Mouse (Mus musculus) heart, embryonic 12.5 days (tissue): ENCODE data around the gene Zfp36. TPM values are rescaled to one million over a fixed set of nuclear protein-coding genes. Genes with fewer than 3 reads are reported as not detected.

ENCODE experiments used
- ATAC-seq: fragments of 200-750 bp; cut with Nextera tagmentation; 2 replicates; pipeline ENCODE4 v1.8.0; 2017; ENCODE audit warnings: moderate TSS enrichment, moderate library complexity; ENCODE audit not compliant: insufficient number of reproducible peaks, low FRiP score
- H3K27ac ChIP-seq: fragments of 300-500 bp; sonication (generic); 2 replicates; pipeline ENCODE4 v1.5.1; 2016; ENCODE audit warnings: mild to moderate bottlenecking, moderate library complexity; ENCODE audit not compliant: poor library complexity, severe bottlenecking
- H3K27me3 ChIP-seq: fragments of 300-500 bp; sonication (generic); replicated peaks from 2 replicates; pipeline ENCODE4 v1.6.1; 2016; ENCODE audit warnings: mild to moderate bottlenecking, moderate library complexity
- H3K36me3 ChIP-seq: fragments of 300-500 bp; sonication (generic); 2 replicates; pipeline ENCODE4 v1.6.1; 2016; ENCODE audit warnings: mild to moderate bottlenecking, moderate library complexity
- H3K4me1 ChIP-seq: fragments of 300-500 bp; sonication (generic); replicated peaks from 2 replicates; pipeline ENCODE4 v1.6.1; 2016; ENCODE audit warnings: mild to moderate bottlenecking
- H3K4me2 ChIP-seq: fragments of 300-500 bp; sonication (generic); 2 replicates; pipeline ENCODE4 v1.6.1; 2016; ENCODE audit warnings: mild to moderate bottlenecking, moderate library complexity
- H3K4me3 ChIP-seq: fragments of 300-500 bp; sonication (generic); 2 replicates; pipeline ENCODE4 v1.5.1; 2016; ENCODE audit warnings: mild to moderate bottlenecking
- H3K9ac ChIP-seq: fragments of 300-500 bp; sonication (generic); 2 replicates; pipeline ENCODE4 v1.6.1; 2016; ENCODE audit warnings: mild to moderate bottlenecking, moderate library complexity
- H3K9me3 ChIP-seq: fragments of 300-500 bp; sonication (generic); replicated peaks from 2 replicates; pipeline ENCODE4 v1.6.1; 2016; ENCODE audit warnings: mild to moderate bottlenecking, moderate library complexity
- WGBS: fragments of 180-500 bp; shearing (Covaris S2); methylation state at CpG from one replicate; pipeline ENCODE4 v1.1.7; 2016; 5-methylcytosine and 5-hydroxymethylcytosine counted together
- polyA plus RNA-seq: library from polyadenylated mRNA; unstranded; fragments of >200 nt; fragmentation: Nextera tagmentation; extraction: Ambion mirVana; gene quantifications from 2 replicates; pipeline ENCODE4 v1.2.1, GENCODE M21; 2016

Gene Zfp36
- polyA plus RNA-seq, 1 experiment from 2014 or later: 15.9 TPM

DNA sequence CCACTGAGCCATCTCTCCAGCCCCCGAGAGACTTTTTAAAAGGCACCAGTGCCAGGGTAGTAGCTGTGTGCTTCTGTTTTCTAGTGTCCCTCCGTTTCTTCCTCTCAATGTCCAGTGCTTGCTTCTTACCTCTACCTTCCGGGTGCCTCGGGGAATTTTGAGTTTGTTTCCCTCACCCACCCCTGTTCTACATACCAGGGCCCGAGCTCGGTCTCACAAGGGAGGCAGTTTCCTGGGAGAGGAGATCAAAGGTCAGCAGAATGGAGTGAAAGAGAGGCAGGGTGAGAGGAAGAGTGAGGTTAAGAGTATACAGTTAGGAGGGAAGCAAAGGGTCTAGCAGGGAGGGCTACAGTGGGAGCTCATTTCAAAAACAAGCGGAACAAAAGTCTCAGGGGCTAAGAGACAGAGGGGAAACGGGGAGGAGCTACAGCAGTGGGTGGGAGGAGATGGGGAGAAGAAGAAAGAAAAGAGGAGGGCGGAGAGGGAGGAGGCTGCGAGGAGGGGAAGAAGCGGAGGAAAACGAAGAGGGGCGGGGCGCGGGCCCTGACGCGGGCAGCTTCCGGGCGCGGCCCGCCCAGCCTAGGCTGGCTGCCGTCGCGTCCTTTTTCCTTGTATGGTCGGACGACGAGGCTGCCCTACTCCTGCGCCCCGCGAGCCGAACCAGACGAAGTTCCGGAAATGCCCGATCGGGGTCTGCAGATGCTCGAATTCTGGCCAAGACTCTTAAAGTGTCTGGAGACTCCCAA, 4.7 kb downstream of the Zfp36 start:
- Histone ChIP-seq H3K36me3 (peaks cover 6% of the 10 kb centered on the region), H3K27me3 (no peaks in the 10 kb centered on the region), H3K4me1 (peaks cover 49% of the 10 kb centered on the region), H3K4me2 (peak overlapping the region; percentile 81), H3K27ac (peak overlapping the region; percentile 100), H3K9ac (peak overlapping the region; percentile 87), H3K4me3 (peak overlapping the region; percentile 48), H3K9me3 (no peaks in the 10 kb centered on the region)
- 1% methylated on average over 35 of the region's 36 CpGs for WGBS
- peak; percentile 66 for ATAC-seq

DNA sequence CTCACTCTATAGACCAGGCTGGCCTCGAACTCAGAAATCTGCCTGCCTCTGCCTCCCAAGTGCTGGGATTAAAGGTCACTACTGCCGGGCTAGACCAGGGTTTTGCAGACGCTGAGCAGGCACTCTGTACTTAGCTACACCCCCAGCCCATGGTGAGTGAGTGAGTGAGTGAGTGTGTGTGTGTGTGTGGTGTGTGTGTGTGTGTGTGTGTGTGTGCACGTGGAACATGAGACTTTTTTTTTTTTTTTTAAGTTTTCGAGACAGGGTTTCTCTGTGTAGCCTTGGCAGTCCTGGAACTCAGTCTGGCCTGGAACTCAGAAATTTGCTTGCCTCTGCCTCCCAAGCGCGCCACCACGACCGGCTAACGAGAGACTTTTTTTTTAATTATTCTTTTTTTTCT, 5.4 kb downstream of the Zfp36 start:
- Histone ChIP-seq H3K4me2 (peak overlapping the region; percentile 81), H3K27me3 (no peaks in the 10 kb centered on the region), H3K9me3 (no peaks in the 10 kb centered on the region), H3K36me3 (peaks cover 13% of the 10 kb centered on the region), H3K27ac (peak overlapping the region; percentile 100), H3K4me1 (peaks cover 53% of the 10 kb centered on the region), H3K9ac (0 out of 2 replicates have a peak overlapping the region, but pooled peaks have one; percentile 87), H3K4me3 (peak overlapping the region; percentile 48; the same call in 1 of the 2 replicates)
- WGBS: 77% methylated on average over 10 of the region's 10 CpGs
- no peak for ATAC-seq

DNA sequence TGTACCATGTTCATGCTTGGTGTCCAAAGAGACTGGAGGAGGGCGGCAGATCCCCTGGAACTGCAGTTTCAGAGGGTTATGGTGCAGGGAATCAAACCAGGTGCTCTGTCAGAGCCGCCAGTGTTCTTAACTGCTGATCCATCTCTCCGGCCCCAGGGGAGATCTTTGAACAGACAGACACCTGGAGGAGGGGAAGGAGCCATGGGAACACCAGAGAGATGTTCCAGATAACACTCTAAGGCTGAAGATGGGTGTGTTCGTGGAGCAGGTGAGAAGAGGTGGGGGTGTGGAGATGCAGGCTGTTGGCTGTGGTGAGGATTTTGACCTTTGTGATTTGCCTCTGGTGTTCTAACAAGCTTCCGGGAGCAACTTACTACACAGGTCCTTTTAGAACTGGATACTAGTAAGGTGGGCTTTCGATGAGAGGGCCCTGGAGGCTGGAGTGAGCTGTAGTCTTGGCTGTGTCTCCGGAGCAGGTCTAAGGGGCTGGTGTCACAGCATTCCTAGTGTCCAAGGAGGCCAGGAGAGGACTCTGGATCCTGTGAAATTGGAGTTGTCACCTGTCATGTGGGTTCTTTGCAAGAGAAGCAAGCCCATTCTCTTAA, 6.1 kb downstream of the Zfp36 start:
- Histone ChIP-seq H3K27ac (no peak overlapping the region; the same call in 1 of the 2 replicates), H3K4me2 (no peak overlapping the region), H3K4me3 (no peak overlapping the region), H3K9ac (no peak overlapping the region), H3K36me3 (peaks cover 20% of the 10 kb centered on the region), H3K4me1 (peaks cover 55% of the 10 kb centered on the region), H3K27me3 (no peaks in the 10 kb centered on the region), H3K9me3 (no peaks in the 10 kb centered on the region)
- no peak for ATAC-seq
- 83% methylated on average over 7 of the region's 7 CpGs for WGBS

DNA sequence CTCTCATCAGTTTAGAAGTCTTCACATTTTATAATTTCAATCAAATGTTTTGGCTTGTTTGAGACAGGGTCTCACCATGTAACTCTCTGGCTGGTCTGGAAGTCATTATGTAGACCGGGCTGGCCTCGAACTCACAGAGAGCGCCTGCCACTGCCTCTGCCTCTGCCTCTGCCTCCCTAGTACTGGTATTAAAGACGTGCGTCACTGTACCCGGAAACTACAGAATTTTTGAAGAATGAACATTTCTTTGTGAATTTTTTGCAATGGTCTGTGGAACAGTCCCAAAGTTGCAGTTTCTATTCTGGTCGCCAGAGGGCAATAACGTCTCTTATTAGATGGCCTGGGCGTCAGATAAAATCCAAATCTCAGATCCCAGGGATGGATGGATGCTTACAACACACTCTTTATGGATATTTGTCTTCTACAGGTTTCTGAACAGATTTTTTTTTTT, 6.9 kb downstream of the Zfp36 start:
- Histone ChIP-seq H3K9me3 (no peaks in the 10 kb centered on the region), H3K4me1 (peaks cover 57% of the 10 kb centered on the region), H3K9ac (peak overlapping the region; percentile 66), H3K4me2 (peak overlapping the region; percentile 62), H3K4me3 (peak overlapping the region; percentile 81), H3K27ac (peak overlapping the region; percentile 91), H3K27me3 (no peaks in the 10 kb centered on the region), H3K36me3 (peaks cover 28% of the 10 kb centered on the region)
- under 1% methylated on average over 9 of the region's 9 CpGs for WGBS
- no peak for ATAC-seq

DNA sequence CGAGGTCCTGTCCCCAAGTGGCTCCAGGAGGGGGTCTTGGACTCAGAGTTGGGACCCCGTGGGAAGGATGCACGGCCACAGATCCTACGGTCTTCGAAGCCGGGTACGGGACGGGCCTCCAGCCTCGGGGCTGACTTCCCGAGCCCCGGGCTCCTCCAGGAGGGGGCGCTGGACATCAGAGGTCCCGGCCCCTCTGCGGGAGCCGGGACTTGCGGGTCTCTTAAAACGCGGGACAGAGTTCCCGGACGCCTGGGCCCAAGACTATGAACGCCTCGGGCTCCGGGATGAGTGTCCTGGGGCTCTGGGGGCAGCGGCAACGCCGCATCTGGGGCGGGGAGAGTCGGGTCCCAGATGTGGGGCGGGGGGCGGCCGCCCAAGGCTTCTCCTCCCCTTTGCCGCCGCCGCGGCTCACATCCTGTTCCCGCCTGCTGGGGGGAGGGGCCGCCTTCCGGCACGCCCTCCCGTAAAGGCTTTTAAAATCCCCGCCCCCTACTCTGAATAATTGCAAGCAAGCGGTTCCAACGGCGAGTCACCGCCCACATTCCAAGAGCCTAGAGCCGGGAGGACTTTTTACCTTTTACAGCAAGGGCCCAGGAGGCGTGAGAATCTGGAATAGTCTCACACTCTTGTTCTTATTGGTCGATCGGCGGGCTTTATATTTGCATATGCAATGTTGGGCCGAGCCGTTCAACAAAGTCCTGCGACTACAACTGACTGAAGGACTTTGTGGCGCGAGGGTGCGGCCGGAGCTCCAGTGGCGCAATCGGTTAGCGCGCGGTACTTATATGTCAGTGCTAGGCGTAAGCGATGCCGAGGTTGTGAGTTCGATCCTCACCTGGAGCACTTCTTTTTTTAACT, 7.6 kb downstream of the Zfp36 start, which contains the start of gene Plekhg2:
Plekhg2 (minus strand) TSS at position 349 of the 858 bp plus-strand sequence.
- Histone ChIP-seq H3K9ac (peak within 1 kb of the TSS; percentile 97), H3K36me3 (peaks cover 32% of the 10 kb centered on the region), H3K4me3 (peak within 1 kb of the TSS; percentile 81), H3K27ac (peak within 1 kb of the TSS; percentile 91), H3K27me3 (no peaks in the 10 kb centered on the region), H3K4me1 (peaks cover 50% of the 10 kb centered on the region), H3K9me3 (no peaks in the 10 kb centered on the region), H3K4me2 (peak within 1 kb of the TSS; percentile 93)
- WGBS: under 1% methylated on average over 62 of the region's 66 CpGs
- ATAC-seq: peak; percentile 86

DNA sequence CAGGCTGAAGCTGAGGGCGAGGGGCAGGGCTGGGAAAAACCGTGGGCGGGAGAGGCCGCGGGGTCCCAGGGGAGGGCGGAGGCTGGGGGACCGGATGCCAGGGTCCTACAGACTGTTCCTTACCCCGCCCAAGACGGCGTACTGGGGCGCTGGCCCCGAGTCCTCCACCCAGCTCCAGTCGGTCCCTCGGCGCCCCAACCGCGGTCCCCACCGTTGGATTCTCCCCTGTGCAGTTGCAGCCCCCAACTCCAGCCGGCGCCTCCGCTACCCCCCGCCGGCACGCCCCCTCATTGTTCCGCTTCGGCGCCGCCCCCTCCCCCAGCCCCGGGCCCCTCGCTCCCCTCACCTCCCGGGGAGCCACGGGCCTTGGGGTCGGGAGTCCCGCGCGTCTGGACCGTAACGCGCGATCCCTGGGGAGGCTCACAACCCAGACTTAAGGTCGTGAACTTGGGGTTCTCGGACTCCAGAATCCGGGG, 8.5 kb downstream of the Zfp36 start:
- no peaks in the 10 kb centered on the region for H3K9me3 ChIP-seq
- H3K36me3 ChIP-seq: peaks cover 38% of the 10 kb centered on the region
- H3K4me2 ChIP-seq: peak overlapping the region; percentile 93
- WGBS: under 1% methylated on average over 38 of the region's 43 CpGs
- peak overlapping the region; percentile 97 for H3K9ac ChIP-seq
- no peaks in the 10 kb centered on the region for H3K27me3 ChIP-seq
- ATAC-seq: peak; percentile 7; the same call in 1 of the 2 replicates
- peaks cover 42% of the 10 kb centered on the region for H3K4me1 ChIP-seq
- peak overlapping the region; percentile 81 for H3K4me3 ChIP-seq
- peak overlapping the region; percentile 91 for H3K27ac ChIP-seq

DNA sequence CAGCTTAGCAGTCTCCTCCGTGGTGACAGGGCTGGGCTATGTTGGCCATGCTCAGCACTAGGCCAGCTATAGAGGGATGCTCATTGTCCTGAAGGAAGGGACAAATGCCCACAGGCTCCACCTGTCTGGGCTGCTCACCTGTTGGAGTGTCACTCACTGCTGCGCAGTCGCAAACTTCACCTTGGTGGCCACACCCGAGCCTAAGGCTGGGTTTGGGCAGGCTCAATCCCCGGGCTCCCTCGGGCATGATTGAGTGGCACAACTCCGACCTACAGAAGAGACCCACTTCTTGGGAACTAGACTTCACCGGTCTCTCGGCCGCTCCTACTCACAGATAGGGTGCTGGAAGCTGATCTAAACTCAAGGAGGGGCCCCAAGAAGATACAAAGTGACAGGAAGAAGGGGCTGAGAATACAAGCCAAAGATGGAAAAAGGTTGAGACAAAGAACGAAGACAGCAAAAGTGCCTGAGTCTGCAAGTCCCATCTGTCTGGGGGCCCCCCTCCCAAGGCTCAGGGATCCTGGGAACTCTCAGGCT, 9.0 kb downstream of the Zfp36 start:
- Histone ChIP-seq H3K9ac (peak overlapping the region; percentile 97), H3K9me3 (no peaks in the 10 kb centered on the region), H3K4me3 (peak overlapping the region; percentile 81), H3K27me3 (no peaks in the 10 kb centered on the region), H3K4me2 (peak overlapping the region; percentile 93), H3K36me3 (peaks cover 43% of the 10 kb centered on the region), H3K27ac (peak overlapping the region; percentile 91), H3K4me1 (peaks cover 37% of the 10 kb centered on the region)
- ATAC-seq: no peak
- 6% methylated on average over 11 of the region's 11 CpGs for WGBS

DNA sequence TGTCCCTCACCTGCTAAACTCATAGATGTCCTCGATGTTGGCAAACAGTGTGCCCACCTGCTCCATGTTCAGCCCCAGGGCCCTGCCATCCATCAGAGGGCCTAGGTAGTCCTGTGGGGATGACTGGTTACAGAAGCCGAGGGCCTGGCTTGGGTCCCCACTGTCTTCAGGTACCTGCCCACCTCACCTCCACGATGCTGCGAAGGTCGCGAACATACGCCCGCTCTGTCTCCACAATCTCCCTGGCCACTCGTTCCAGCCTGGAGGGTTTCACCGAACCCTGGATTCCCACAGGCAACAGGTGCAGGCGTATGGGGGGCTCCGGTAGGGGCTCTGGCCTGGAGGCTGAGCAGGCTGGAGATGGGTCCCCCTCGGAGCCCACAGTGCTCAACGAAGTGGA, 10.0 kb downstream of the Zfp36 start:
- H3K4me2 ChIP-seq: peak overlapping the region; percentile 93
- peak overlapping the region; percentile 81 for H3K4me3 ChIP-seq
- H3K27me3 ChIP-seq: no peaks in the 10 kb centered on the region
- H3K36me3 ChIP-seq: peaks cover 53% of the 10 kb centered on the region
- H3K9ac ChIP-seq: peak overlapping the region; percentile 97
- peaks cover 33% of the 10 kb centered on the region for H3K4me1 ChIP-seq
- WGBS: 88% methylated on average over 14 of the region's 14 CpGs
- H3K27ac ChIP-seq: no peak overlapping the region
- no peak for ATAC-seq
- H3K9me3 ChIP-seq: no peaks in the 10 kb centered on the region

DNA sequence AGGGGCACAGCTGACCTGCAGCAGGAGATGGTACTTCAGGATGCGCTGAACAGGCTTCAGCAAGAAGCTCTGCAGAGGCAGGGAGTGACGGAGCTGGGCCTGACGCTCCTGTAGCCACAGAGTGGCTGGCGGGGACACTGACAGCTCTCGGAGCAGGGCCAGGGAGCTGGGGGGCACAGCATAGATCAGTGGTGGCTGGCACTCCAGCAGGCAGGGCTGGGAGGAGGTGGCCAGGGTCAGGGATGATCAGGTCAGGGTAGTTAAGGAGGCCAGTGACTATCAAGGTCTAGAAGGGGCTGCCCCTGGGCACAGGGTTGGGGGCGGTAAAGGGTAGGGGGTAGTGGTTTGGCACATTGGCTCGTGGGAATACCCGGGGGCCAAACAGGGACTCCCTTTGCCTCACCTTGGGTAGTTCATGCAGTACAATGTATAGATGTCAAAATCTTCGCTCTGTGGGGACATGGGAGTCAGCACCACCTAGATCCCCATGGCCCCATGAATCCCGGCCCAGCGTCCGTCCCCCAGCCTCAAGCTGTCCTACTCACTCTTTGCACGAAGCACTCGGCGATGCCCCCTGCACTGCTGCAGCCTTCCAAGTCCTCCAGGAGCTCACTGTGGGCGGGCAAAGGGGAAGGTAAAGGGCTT, 11.7 kb downstream of the Zfp36 start:
- ATAC-seq: no peak
- Histone ChIP-seq H3K4me2 (no peak overlapping the region), H3K27me3 (no peaks in the 10 kb centered on the region), H3K36me3 (peaks cover 70% of the 10 kb centered on the region), H3K27ac (no peak overlapping the region), H3K4me3 (no peak overlapping the region), H3K4me1 (peaks cover 25% of the 10 kb centered on the region), H3K9ac (no peak overlapping the region; the same call in 1 of the 2 replicates), H3K9me3 (no peaks in the 10 kb centered on the region)
- 87% methylated on average over 16 of the region's 16 CpGs for WGBS

DNA sequence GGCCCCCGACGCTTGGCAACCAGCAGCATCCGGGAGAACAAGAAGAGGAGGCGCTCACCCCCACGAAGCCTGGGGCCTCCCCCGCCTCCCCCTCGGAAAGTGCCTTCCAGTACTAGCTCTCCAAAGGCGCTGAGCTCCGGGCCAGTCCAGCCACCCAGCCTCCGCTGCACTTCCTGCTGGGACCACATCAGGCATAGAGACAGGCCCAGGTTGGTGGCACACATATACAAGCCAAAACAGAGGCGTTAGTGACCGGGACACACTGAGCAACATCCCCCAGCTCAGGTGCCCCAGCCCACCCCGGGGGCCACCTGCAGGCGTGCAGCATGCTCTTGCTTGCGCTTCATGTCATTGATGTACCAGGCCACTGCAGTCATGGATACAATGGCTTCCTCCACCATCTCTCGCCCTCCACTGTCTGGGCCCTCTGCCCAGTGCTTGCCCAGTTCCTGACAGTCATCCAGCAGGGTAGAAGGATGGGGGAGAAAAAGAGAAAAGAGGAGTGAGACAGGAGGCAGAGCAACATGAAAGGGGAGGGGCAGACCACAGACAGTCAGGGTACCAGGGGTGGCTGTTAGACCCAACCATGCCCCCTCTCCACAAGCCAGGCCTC, 12.3 kb downstream of the Zfp36 start:
- 90% methylated on average over 16 of the region's 16 CpGs for WGBS
- peaks cover 74% of the 10 kb centered on the region for H3K36me3 ChIP-seq
- no peaks in the 10 kb centered on the region for H3K9me3 ChIP-seq
- H3K4me2 ChIP-seq: no peak overlapping the region
- H3K4me1 ChIP-seq: peaks cover 27% of the 10 kb centered on the region
- no peak overlapping the region for H3K4me3 ChIP-seq
- ATAC-seq: no peak
- no peak overlapping the region for H3K9ac ChIP-seq
- H3K27ac ChIP-seq: no peak overlapping the region
- H3K27me3 ChIP-seq: no peaks in the 10 kb centered on the region
